Mouse (Mus musculus) MN1 (cell line): ENCODE results near the gene Tex101.
"Not testable (repeated sequence)": the region's sequence is repeated elsewhere in the genome, so short reads cannot be mapped to it uniquely, and the experiment has no call there.

ENCODE experiments used
- DNase-seq: peaks from one replicate; pipeline ENCODE4 v3.0.0-alpha.2; 2016; ENCODE audit warnings: low spot score

Gene Tex101

GRCm38 (mm10) chr7:24676575-24676974 is at the start of gene Tex101:
Tex101 (minus strand) TSS chr7:24676675.
- no peak for DNase-seq

- DNase-seq = no peak
Measured at GRCm38 (mm10) chr7:24715039-24715438, 38.6 kb upstream of the Tex101 start.

GRCm38 (mm10) chr7:24708832-24709292 is 32.4 kb upstream of the Tex101 start, which contains the start of gene BC049730:
BC049730 (plus strand) TSS chr7:24709242.
- DNase-seq = no peak

- DNase-seq = not testable (repeated sequence)
Measured at GRCm38 (mm10) chr7:24702841-24703240, 26.4 kb upstream of the Tex101 start.

- DNase-seq = not testable (repeated sequence)
Measured at GRCm38 (mm10) chr7:24697891-24698290, 21.4 kb upstream of the Tex101 start.

- DNase-seq = not testable (repeated sequence)
Measured at GRCm38 (mm10) chr7:24692693-24693092, 16.2 kb upstream of the Tex101 start.

GRCm38 (mm10) chr7:24687519-24687918 is 11.0 kb upstream of the Tex101 start:
- not testable (repeated sequence) for DNase-seq

- DNase-seq = not testable (repeated sequence)
Measured at GRCm38 (mm10) chr7:24684121-24684520, 7.6 kb upstream of the Tex101 start.

GRCm38 (mm10) chr7:24671944-24672439 is 4.5 kb downstream of the Tex101 start:
- DNase-seq = no peak

GRCm38 (mm10) chr7:24664959-24665358 is 11.5 kb downstream of the Tex101 start:
- DNase-seq = no peak

- DNase-seq = no peak
Measured at GRCm38 (mm10) chr7:24664301-24664700, 12.2 kb downstream of the Tex101 start.

GRCm38 (mm10) chr7:24662575-24662974 is 13.9 kb downstream of the Tex101 start:
- DNase-seq = peak; percentile 71

- DNase-seq = no peak
Measured at GRCm38 (mm10) chr7:24661118-24661904, 15.2 kb downstream of the Tex101 start.

- peak; percentile 32 for DNase-seq
Measured at GRCm38 (mm10) chr7:24659737-24660357, 16.6 kb downstream of the Tex101 start.

GRCm38 (mm10) chr7:24653681-24654080 is 22.8 kb downstream of the Tex101 start:
- peak; percentile 40 for DNase-seq

- no peak for DNase-seq
Measured at GRCm38 (mm10) chr7:24646486-24646885, 30.0 kb downstream of the Tex101 start.

- no peak for DNase-seq
Measured at GRCm38 (mm10) chr7:24644996-24645395, 31.5 kb downstream of the Tex101 start.

GRCm38 (mm10) chr7:24644492-24644891 is 32.0 kb downstream of the Tex101 start:
- DNase-seq = no peak

GRCm38 (mm10) chr7:24642491-24642890 is 34.0 kb downstream of the Tex101 start:
- no peak for DNase-seq

- DNase-seq = no peak
Measured at GRCm38 (mm10) chr7:24640450-24640849, 36.0 kb downstream of the Tex101 start.

- no peak for DNase-seq
Measured at GRCm38 (mm10) chr7:24638026-24638856, 38.2 kb downstream of the Tex101 start.

- DNase-seq = no peak
Measured at GRCm38 (mm10) chr7:24637046-24637445, 39.4 kb downstream of the Tex101 start.
